Mouse (Mus musculus) thymus, adult 2 months (tissue): ENCODE measurements around the gene Pygb. TPM values are rescaled to one million over a fixed set of nuclear protein-coding genes. Genes with fewer than 3 reads are reported as not detected.

Experiments used
- DNase-seq: peaks from one replicate; pipeline ENCODE4 v3.0.0; 2021
- H3K27ac ChIP-seq: fragments of 200-500 bp; 2 replicates; pipeline ENCODE4 v1.5.1; 2012; ENCODE audit warnings: low read length, control low read depth; ENCODE audit not compliant: control insufficient read depth, insufficient read depth
- H3K27me3 ChIP-seq: fragments of 200-500 bp; 2 replicates; pipeline ENCODE4 v1.6.1; 2012; ENCODE audit warnings: mild to moderate bottlenecking, low read length, moderate library complexity, mixed read lengths; ENCODE audit not compliant: control insufficient read depth, insufficient read depth
- H3K36me3 ChIP-seq: fragments of 200-500 bp; 2 replicates; pipeline ENCODE4 v1.6.1; 2012; ENCODE audit warnings: mild to moderate bottlenecking, low read length, moderate library complexity; ENCODE audit not compliant: control insufficient read depth, insufficient read depth
- H3K4me1 ChIP-seq: fragments of 200-500 bp; replicated peaks from 2 replicates; pipeline ENCODE4 v1.6.1; 2012; ENCODE audit warnings: low read length; ENCODE audit not compliant: control insufficient read depth, insufficient read depth
- H3K4me3 ChIP-seq: fragments of 200-500 bp; 2 replicates; pipeline ENCODE4 v1.5.1; 2012; ENCODE audit warnings: mild to moderate bottlenecking, low read length, control low read depth, moderate library complexity; ENCODE audit not compliant: control insufficient read depth, insufficient read depth
- CTCF ChIP-seq: fragments of 200-500 bp; IDR thresholded peaks from 2 replicates; pipeline ENCODE4 v1.5.1; 2012; ENCODE audit warnings: mild to moderate bottlenecking, control low read depth, low read length, moderate library complexity, borderline replicate concordance; ENCODE audit not compliant: control insufficient read depth, poor library complexity, insufficient read depth; ENCODE audit errors: extremely low read depth
- POLR2A ChIP-seq: fragments of 200-500 bp; IDR thresholded peaks from 2 replicates; pipeline ENCODE4 v1.6.1; 2012; ENCODE audit warnings: mild to moderate bottlenecking, low read length, control low read depth, moderate library complexity; ENCODE audit not compliant: control insufficient read depth, poor library complexity, insufficient read depth; ENCODE audit errors: extremely low read depth
- WGBS: fragments of 180-500 bp; shearing (Covaris S2); methylation state at CpG from one replicate; pipeline ENCODE4 v1.1.7; 2018; 5-methylcytosine and 5-hydroxymethylcytosine counted together
- polyA plus RNA-seq: library from polyadenylated mRNA; depleted of rRNA; stranded (reverse); fragments of >200 nt; gene quantifications from 2 replicates; pipeline ENCODE4 v1.2.3, GENCODE M21; 2012

Gene Pygb
- polyA plus RNA-seq, 1 experiment, result 68.8 TPM

DNA sequence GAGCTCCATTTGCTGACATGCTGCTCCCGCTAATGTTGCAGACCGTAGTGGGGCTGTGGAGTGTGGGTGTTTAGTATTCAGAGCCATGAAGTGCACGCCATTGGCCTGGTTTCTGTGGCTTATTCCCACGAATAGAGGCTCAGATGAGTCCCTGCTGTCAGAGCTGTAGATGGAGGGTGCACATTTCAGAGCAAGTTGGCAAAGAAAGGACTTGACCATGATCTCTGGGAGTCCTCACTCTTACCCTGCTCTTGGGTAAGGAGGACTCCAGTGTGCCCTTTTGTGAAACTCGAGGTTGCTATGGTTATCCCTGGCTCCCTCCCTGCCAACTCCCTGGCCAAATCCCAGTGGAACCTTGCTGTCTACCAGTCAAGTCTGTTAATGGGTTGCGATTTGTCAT lies 21.8 kb downstream of the Pygb start:
- H3K36me3 ChIP-seq, result peaks cover 39% of the 10 kb centered on the region
- 95% methylated on average over 6 of the region's 6 CpGs for WGBS
- no peaks in the 10 kb centered on the region for H3K4me1 ChIP-seq
- no peak overlapping the region for H3K27ac ChIP-seq
- H3K4me3 ChIP-seq, result no peak overlapping the region
- DNase-seq, result no peak
- H3K27me3 ChIP-seq, result no peaks in the 10 kb centered on the region
- TF ChIP-seq CTCF (no peak), POLR2A (no peak)

DNA sequence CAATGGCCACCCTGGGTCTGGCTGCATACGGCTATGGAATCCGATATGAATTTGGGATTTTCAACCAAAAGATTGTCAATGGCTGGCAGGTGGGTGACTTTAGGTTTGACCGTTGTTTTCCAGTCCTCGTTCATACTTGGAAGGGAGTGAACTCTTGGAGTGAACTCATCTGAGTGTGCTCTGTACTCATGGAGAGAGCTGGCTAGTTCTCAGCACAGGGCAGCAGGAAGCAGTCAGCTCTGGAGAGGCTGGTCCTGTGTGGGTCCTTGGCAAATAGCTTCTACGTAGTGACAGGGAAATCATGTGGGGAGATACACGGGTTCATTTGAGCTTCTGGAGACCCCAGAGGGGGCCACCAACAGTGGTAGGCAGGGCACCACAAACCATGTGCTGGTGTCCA lies 22.3 kb downstream of the Pygb start:
- 98% methylated on average over 6 of the region's 6 CpGs for WGBS
- TF ChIP-seq CTCF (no peak), POLR2A (no peak)
- DNase-seq, result no peak
- H3K27me3 ChIP-seq, result no peaks in the 10 kb centered on the region
- peaks cover 40% of the 10 kb centered on the region for H3K36me3 ChIP-seq
- no peak overlapping the region for H3K4me3 ChIP-seq
- H3K4me1 ChIP-seq, result no peaks in the 10 kb centered on the region
- no peak overlapping the region for H3K27ac ChIP-seq

DNA sequence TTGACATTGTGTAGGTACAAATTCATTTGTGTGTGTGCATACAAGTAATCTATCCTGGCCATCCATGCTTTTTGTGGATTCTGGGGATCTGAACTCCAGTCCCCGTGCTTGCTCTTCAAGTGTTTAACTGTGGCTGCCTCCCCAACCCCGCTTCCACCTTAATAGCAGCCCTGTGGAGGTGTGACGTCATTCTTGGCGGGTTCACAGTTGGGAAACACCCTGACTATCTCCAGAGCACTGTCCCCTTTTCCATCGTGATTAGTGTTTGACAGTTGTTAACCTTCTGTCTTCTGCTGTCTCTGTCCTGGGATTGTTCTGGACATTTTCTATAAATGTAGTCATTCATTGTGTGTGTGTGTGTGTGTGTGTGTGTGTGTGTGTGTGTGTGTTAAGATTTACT lies 24.1 kb downstream of the Pygb start:
- no peaks in the 10 kb centered on the region for H3K27me3 ChIP-seq
- WGBS, result 97% methylated on average over 5 of the region's 5 CpGs
- TF ChIP-seq CTCF (no peak), POLR2A (no peak)
- H3K4me1 ChIP-seq, result no peaks in the 10 kb centered on the region
- DNase-seq, result no peak
- no peak overlapping the region for H3K27ac ChIP-seq
- H3K36me3 ChIP-seq, result peaks cover 42% of the 10 kb centered on the region
- no peak overlapping the region for H3K4me3 ChIP-seq

GRCm38 (mm10) chr2:150812816-150813215 lies 26.3 kb downstream of the Pygb start:
- H3K27ac ChIP-seq, result no peak overlapping the region
- no peaks in the 10 kb centered on the region for H3K4me1 ChIP-seq
- 97% methylated on average over 6 of the region's 6 CpGs for WGBS
- no peaks in the 10 kb centered on the region for H3K27me3 ChIP-seq
- H3K36me3 ChIP-seq, result peaks cover 33% of the 10 kb centered on the region
- DNase-seq, result no peak
- H3K4me3 ChIP-seq, result no peak overlapping the region
- TF ChIP-seq POLR2A, result no peak
- TF ChIP-seq CTCF, result no peak

DNA sequence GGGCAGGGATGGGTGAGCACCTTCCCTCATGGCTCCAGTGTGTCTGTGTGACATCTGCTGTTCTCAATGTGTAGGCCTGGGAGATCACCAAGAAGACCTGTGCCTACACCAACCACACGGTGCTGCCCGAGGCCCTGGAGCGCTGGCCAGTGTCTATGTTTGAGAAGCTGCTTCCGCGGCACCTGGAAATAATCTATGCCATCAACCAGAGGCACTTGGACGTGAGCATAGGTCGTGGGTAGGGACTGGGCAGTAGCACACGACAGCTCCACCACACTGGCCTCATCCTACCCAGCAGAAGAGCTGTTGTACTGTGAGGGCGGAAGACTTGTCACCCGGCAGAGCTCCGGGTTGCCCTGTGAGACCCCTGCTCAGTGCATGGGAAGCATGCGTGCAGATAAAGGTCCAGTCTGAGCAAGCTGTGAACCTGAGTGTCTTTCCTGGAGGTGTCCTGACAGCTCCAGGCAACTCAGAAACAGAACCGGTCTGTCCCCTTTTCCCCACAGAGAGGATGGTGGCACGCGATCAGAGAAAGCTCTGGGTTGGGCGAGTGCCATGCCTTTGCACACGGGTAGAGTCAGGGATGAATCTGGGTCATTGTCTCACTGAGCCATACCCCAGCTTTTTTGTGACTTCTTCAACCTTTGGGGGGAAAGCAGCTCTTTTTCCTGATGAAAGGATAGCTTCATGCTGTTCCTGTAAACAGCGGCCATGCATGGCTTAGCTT lies 30.3 kb downstream of the Pygb start:
- Histone ChIP-seq H3K27ac (no peak overlapping the region), H3K36me3 (peaks cover 30% of the 10 kb centered on the region), H3K4me1 (no peaks in the 10 kb centered on the region), H3K27me3 (no peaks in the 10 kb centered on the region), H3K4me3 (no peak overlapping the region)
- WGBS, result 95% methylated on average over 18 of the region's 18 CpGs
- TF ChIP-seq CTCF, result no peak
- no peak for TF ChIP-seq POLR2A
- no peak for DNase-seq

DNA sequence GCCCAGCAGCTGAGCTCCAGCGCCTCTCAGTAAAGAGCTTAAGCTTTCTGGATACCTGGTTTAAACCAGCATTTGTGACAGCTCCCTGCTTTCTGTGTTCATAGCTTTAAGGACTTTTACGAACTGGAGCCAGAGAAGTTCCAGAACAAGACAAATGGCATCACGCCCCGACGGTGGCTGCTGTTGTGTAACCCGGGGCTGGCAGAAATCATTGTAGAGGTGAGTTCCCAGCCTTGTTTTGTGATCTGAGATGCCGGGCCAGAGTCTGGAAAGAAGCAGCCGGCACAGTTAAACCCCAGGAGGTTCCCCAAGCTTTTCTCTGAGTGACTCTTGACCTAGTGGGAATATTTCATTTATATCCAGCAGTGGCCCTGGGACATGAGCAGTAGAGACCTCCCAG lies 32.2 kb downstream of the Pygb start:
- H3K36me3 ChIP-seq, result peaks cover 21% of the 10 kb centered on the region
- WGBS, result 94% methylated on average over 8 of the region's 8 CpGs
- no peak overlapping the region for H3K4me3 ChIP-seq
- H3K4me1 ChIP-seq, result no peaks in the 10 kb centered on the region
- no peak overlapping the region for H3K27ac ChIP-seq
- H3K27me3 ChIP-seq, result no peaks in the 10 kb centered on the region
- no peak for DNase-seq
- TF ChIP-seq CTCF (no peak), POLR2A (no peak)

GRCm38 (mm10) chr2:150820720-150821119 lies 34.2 kb downstream of the Pygb start:
- Histone ChIP-seq H3K27ac (no peak overlapping the region), H3K36me3 (peaks cover 16% of the 10 kb centered on the region), H3K4me3 (no peak overlapping the region), H3K27me3 (no peaks in the 10 kb centered on the region), H3K4me1 (no peaks in the 10 kb centered on the region)
- 93% methylated on average over 8 of the region's 8 CpGs for WGBS
- DNase-seq, result no peak
- TF ChIP-seq POLR2A (no peak), CTCF (no peak)
